Mouse (Mus musculus) E14TG2a.4 (cell line): ENCODE measurements around the gene Tbx3.

Source experiments
- CTCF ChIP-seq: conservative IDR thresholded peaks from 2 replicates; pipeline ENCODE4 v1.5.1; 2014; ENCODE audit warnings: low read length
- NANOG ChIP-seq: IDR thresholded peaks from 2 replicates; pipeline ENCODE4 v1.6.1; 2014; ENCODE audit warnings: borderline replicate concordance, low read length, mixed read lengths

DNA sequence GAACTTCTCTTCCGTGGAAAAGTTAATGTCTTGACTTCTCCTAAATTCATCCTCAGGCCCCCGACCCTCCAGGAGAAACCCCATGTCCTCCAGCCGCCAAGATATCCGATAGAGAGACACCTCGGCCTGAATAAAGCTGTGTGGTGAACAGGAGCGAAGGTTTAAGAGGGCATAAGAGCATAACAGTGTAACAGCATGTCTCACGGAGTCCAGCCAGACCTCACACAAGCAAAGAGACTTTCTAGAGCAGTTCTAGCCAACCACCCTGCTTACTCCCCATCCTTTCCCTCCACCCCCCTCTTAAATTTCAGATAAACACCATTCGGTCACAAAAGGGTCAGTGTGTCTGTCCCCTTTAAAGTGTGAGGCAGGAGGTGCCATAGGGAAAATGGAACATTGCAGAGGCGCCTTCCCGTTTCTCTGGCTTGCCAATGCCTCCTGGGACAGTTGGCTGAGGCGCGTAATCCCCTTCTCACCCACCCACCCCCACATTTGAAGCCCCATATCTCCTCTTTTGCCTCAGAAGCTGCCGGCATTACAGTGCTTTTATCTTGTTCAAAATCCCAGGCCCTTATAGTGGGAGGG, 3.0 kb upstream of the Tbx3 start:
- TF ChIP-seq CTCF: no peak
- no peak for TF ChIP-seq NANOG
